Mouse (Mus musculus) spleen, adult 2 months (tissue): ENCODE results near the gene Chrm5.

ENCODE experiments used
- CTCF ChIP-seq: fragments of 200-500 bp; IDR thresholded peaks from 2 replicates; pipeline ENCODE4 v1.5.1; 2011; ENCODE audit warnings: mild to moderate bottlenecking, inconsistent platforms; ENCODE audit not compliant: insufficient read depth, insufficient read length, insufficient replicate concordance; ENCODE audit errors: extremely low read depth
- POLR2A ChIP-seq: fragments of 200-500 bp; IDR thresholded peaks from 2 replicates; pipeline ENCODE4 v1.6.1; 2011; ENCODE audit warnings: low read depth, low read length, inconsistent platforms

- TF ChIP-seq CTCF (no peak), POLR2A (no peak)
Observed at GRCm38 (mm10) chr2:112510140-112510539, 29.6 kb upstream of the Chrm5 start.
